Mouse (Mus musculus) thymus, postnatal 36 days (tissue): ENCODE data around the gene March2.
"Not testable (repeated sequence)": the region's sequence is repeated elsewhere in the genome, so short reads cannot be mapped to it uniquely, and the experiment has no call there.

Experiments
- DNase-seq, 2 experiments: peaks; one replicate each; pipeline ENCODE4 v3.0.0; 2022; ENCODE audit warnings: mixed read lengths in 2 of 2

The March2 gene

DNA sequence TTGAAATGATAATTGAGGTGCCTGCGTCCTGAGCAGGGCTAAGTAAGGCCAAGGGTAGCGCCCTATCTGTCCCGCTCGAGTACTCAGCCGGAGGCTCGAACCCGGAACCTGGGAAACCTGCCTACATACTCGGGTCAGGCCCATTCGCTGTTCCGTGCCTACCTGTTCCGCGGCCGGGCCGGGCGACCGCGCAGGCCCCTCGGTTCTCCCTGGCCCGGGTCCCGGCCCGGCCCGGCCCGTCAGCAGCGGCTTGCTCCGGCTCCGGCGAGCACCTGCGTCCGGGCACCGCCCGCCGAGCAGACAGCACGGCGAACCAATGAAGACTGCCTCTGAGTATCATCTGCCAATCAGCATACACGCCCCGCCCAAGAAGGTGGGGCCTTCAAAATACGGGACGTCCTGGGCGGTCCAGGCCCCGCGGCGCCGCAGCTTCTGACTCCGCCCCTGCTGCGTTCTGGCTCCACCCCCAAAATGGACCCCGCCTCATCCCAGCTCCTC, at the start of gene March2:
Gene March2, minus strand, starts transcription at position 287 of the 498 bp plus-strand sequence.
- peak; percentile 97 for DNase-seq

DNA sequence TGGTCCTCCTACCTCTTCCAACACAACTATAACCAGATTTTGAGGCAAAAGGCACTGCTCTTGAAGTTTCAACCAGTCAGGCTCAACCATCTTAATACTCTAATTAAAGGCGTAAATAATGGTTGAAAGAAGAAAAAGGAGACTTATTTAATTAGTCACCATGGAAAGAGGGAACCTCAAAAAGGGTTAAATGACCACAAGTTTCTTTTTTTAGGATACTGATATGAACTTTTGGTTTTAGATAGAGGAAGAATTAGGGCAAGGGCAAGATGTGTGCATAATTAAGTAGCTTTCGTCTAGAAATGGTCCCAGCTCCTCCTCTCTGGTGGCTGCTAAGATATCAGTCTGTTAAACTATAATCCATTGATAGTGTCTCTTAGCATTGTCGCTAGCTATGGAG, 47.9 kb upstream of the March2 start:
- DNase-seq, result no peak

DNA sequence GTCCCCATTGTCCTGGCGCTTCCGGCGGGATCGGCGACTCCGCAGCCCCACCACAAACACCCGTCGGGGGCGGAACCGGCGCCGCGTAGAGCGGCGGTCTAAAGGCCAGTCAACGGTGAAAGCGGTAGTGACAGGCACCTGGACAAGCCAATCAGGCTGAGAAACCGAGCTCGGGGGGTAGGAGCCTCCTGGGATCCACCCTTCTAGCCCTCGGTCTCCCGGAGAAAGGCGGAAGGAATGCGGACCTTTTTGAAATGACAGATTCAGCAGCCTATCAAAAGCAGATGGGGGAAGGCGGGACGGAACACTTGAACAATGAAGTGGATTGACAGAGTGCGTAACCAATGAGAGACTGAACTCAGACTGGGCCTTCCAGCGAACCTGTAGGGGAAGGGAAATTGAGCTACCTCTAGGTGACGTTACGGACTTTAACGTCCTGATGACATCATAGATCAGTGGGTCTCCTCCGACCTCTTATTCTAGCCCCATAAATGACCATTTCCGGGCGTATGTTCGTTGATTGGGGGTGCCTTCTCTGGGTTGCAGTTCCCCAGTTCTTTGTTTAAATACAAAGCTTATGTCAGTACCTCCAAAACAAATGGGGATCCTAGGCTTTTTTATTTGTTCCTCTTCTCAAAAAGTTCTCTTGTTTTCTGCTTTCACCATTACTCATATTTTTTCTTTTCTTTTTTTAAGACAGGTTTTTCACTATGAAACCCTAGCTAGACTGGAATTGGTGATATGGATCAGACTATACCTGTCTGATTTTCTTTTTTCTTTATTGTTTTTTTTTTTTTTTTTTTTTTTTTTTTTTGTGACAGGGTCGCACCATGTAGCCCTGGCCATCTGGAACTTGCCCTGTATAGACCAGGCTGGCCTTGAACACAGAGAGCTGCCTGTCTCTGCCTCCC, 42.0 kb upstream of the March2 start, which contains the start of gene Rab11b:
Gene Rab11b, minus strand, starts transcription at position 276 of the 911 bp plus-strand sequence.
- peak; percentile 99 to 100 for DNase-seq

DNA sequence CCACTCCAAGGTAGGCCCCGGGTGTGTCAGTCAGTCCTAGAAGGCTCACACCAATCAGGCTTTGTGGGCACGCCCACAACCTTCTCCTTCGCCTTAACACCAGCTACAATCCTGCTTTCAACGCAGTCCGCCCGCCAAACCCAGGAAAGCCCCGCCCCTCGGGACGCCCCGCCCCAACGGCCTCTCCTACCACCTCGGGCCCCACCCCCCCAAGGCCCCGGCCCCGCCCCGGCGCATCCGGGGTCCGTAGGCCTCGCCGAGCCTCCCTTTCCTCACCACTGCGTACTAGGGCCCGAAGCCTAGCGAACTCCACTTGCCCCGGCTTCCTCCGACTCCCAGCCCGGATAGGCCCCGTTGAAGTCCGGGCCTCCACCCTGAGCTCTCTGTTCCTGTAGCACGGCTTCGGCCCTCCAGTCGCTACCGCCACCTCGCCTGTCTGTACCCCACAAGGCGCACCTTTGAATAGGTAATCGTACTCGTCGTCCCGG, 41.3 kb upstream of the March2 start:
- peak; percentile 95 for DNase-seq

DNA sequence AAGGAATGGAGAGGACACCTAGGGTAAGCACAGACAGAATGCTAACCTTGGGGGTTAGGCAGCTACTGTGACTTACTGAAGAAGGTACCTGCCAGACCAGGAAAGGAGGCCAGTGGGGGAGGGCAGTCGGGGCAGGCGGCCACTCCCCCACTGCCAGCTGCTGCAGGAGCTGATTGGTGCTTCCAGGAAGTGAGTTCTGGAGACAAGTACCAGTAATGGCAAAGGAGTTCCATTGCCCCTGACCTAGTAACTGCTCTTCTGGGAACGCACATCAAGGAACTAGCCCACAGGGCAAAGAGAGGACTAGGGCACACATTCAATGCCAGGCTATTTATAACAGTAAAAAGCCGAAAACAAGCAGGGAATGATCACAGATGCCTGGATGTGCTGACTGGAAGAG, 38.8 kb upstream of the March2 start:
- no peak for DNase-seq

DNA sequence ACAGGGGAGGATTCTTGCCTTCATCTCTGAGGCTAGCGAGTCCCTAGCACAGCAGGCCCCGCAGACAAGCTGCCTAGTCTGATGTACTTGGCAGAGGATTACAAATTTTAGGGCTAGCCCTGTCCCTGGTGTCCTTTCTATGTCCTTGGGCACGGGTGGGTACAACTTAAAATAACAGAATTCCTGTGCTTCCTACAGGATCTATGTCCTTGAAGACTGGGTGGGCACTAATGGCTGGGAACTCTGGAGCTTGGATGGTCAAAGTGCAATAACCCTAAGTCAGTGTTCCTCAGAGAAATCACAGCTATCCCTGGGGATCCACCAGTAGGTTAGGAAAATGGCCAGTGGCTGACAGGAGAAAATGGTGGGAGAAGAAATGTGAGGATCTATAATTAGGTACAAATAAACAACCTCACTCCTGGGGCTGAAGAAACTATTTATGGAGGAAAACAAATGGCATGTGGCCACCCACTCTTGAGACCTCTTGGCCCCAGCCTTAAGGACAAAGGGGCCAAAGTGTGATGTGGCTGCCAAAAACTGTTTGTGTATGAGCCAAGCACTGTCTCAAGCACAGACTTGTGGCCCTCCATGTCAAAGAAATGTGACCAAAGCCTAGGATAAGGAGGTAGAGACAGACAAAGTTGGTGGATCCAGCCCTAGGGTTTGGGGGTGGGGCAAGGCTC, 37.8 kb upstream of the March2 start:
- no peak for DNase-seq

DNA sequence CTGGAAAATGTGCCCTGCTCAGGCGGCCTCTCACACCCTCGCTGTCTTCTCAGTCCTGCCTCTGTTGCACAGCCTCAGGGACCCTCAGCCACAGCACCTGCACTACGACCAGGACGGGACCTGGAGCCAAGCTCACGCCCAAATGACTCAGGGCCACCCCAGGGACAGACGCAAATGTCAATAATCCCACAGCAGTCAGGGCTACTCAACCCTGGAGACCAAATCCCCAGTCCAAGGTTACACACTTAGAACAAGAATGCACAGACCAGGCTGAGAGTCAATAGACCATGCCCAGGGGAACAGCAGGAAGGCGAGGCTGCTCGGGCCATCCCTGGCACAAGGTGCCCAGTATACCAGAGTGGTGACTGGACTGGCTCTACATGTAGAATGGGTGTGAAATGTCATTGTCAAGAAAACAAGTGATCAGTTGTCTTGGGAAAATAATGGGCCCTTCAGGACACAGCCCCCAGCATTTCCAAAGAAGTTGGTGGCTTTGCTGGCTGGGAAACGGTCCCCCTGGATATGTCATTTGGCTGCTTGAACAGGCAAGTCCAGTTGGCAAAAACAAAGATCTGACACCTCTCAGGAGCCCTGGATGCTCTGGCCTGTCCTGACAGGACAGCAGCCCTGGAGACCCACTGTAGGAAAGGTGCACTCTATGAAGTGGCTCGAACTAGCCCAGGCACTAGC, 37.1 kb upstream of the March2 start:
- DNase-seq, result no peak

DNA sequence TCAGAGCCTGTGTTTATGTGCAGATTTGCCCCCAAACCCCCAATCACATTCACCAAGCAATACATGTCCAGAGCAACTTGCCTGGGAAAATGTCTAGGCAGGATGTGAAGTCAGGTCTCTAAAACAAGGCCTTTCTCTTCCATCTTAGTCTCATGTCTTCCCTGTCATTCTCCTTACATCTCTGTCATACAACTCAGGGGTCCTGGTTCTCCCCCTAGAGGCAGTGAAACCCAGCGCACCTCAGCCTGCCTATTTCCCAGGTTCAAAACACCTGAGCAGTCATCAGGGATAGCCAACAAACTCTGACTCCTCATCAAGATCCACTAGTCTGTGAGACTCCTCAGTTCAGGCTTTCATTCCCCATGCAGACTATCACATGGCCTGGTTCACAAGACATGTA, 36.2 kb upstream of the March2 start:
- DNase-seq, result peak in 1 of 2 experiments; percentile 19

DNA sequence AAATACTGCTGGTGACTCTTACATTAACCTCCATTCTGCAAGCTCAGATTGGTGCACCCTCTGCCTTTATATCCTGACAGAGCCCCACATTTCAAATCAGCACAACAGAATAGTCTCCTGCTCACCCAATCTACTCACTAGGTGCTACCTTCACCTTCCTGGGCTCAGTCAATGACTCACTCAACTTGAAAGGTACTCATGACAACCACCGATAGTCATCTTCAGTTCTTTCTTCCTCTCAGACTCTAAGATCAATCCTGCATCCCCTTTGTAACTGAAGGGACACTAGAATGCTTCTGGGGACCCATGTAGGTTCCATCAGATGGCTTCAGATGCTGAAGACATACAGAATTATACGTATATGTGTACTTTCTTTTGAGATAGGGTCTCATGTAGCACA, 33.8 kb upstream of the March2 start:
- no peak for DNase-seq

DNA sequence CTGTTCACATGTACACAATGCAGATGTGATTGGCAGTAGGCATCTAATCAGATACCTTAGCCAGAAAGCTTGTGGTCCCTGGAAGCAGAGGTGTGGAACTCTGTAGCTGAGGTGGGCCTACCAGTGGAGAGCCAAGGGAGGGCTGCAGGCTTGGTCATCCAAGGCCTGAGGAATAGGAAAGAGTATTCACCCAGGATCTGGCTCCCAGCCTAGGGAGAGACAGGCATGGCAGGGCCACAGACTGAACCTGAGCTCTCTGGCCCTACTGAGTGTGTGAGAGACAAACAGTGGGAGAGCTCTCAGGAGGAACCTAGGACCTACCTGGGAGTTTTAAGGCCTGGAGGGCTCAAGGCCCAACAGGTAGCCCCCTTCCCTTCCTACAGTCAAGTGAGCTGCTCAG, 32.7 kb upstream of the March2 start:
- no peak for DNase-seq

DNA sequence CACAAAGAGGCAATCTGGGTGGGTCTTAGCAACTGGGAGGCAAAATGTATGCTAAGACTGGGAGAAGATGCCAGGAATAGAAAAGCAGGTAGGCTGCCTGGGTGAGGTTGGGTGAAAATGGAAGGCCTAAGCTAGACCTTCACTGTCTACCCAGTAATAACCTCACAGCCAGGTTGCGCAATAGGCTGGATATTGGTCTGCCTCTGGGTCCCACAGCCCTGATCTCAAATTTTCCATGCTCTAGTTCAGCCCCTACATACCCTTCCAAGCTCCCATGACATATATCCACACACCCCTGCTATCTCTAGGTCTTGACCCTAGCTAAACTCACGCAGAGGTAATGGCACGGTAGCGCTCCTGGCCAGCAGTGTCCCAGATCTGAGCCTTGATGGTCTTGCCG, 31.0 kb upstream of the March2 start:
- no peak for DNase-seq

DNA sequence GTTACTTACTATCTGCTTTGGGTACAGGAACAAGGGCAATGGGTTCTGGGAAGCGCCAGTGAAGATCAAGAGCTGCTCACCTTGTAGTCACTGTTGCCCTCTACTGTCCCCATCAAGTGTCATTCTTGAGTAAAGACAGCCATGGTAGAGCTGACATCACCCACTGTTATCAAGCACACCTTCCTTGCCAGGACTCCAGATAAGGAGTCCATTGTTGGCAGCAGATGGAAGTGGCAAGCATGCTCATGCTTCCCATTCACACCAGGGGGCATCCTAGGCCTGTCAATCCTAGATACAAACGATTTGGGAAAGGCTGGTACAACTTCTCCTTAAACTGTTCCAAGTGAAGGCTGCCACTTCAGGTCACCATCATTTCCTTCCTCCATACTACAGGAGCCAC, 27.5 kb upstream of the March2 start:
- no peak for DNase-seq

DNA sequence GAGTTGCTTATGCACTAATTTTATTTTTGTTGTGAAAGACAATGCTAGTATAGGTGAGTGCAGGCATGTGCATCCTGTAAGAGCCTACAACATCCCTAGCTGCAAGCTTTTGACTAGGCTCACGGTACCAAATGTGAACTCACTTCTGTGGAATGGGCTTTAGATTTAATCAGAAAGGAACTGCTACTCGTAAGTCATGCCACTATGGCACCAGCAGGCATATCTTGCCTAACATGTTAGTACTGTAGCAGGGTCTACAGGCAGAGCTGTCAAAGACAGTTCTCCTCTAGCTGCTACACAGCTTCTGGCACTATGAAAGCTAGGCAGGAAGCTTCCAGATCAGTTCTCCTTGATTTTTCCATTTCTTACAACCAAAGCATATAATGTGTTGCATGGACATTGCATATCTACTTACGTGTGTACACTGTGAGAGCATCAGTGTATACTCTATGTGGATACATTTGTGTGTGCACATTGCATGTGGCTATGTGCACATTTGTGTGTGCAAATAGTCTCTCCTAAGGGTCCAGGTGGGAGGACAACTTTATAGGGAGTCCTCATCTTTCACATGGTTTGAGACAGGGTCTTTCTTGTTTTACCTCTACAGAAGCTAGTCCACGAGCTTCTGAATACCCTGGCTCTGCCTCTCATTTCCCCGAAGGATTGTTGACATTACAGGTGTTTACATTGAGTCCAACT, 26.4 kb upstream of the March2 start:
- no peak for DNase-seq

DNA sequence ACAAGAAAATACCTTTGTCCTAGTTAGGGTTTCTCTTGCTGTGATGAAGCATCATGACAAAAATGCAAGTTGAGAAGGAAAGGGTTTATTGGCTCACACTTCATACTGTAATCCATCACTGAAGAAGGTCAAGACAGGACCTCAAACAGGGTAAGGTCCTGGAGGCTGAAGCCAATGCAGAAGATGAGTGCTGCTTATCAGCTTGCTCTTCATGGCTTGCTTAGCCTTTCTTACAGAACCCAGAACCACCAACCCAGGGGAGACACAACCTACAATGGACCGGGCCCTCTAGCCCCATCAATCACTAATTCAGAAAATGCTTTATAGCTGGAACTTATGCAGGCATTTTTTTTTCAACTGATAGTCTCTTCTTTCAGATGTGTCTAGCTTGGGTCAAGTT, 23.9 kb upstream of the March2 start:
- no peak for DNase-seq

DNA sequence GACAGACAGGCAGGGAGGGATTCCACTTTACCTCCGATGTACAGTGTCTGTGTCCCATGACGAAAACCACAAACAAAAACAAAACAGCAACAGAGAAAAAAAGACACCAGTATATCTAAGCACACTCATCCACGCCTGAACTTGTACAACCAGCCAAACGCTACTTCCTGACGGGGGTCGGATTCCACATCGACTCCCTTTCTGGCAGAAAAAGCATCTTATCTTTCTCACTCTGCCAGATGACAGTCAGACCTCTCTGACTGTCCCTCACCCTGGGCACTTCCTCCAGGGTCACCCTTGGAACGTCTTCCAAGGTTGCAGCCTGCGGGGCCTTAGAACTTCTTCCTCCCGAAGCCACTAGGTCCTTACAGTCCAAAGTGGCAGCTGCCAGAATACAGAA, 15.1 kb upstream of the March2 start:
- DNase-seq, result not testable (repeated sequence)

DNA sequence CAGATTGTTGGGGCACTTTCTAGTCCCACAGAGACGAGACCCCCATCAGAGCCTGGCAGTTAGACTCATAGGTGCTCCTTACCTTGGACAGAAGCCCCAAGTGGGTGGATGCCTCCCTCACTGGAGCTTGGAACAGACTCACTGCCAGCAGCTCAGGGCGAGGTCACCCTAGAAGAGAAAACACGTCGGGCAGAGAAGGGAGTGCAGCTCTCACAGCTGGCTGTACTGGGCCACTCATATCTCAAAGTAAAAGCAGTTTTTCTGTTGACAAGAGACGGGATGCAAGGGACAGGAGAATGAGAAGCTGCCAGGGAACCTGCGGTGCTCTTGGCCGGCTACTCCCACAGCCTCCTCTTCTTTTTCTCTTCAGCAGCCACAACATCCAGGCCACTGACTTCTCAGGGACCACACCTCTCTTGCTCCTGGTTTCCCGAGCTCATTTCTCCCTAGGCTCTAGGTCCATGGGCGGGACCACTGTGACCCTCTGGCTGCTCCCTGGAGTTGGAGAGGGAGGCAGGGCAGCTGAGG, 14.2 kb upstream of the March2 start:
- not testable (repeated sequence) for DNase-seq

DNA sequence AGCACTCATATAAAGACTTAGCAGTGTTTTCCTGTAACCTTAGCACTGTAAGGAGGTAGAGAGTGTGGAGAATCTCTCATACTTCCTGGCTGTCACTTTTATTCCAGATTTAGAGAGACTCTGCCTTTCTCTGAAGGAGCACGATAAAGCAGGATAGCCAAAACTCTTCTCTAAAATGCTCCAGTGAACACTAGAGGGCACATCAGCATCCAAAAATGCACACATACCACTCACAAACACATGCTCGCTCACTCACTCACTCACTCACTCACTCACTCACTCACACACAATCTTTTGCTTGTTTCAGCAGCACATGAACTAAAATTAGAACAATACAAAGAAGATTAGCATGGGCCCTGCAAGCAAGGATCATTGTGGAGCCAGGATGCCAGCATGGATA, 10.7 kb upstream of the March2 start:
- DNase-seq, result no peak

DNA sequence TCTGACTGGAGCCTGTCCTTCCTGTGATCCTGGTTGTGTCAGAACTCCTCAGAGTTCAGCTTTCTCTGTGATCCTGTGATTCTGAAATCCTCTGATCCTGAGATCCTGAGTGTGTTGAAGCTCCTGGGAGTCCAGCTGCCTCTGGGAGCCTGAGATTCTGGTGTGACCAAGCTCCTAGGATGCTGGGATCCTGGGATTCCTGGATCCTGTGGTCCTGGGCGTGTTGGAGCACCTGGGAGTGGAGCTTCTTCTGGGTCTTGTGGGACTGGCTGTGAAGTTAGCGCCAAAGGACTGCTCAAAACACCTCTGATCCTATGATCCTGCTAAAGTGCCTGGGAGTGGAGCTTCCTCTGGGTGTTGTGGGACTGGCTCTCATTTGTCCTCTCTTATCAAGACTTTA, 9.9 kb upstream of the March2 start:
- no peak for DNase-seq

DNA sequence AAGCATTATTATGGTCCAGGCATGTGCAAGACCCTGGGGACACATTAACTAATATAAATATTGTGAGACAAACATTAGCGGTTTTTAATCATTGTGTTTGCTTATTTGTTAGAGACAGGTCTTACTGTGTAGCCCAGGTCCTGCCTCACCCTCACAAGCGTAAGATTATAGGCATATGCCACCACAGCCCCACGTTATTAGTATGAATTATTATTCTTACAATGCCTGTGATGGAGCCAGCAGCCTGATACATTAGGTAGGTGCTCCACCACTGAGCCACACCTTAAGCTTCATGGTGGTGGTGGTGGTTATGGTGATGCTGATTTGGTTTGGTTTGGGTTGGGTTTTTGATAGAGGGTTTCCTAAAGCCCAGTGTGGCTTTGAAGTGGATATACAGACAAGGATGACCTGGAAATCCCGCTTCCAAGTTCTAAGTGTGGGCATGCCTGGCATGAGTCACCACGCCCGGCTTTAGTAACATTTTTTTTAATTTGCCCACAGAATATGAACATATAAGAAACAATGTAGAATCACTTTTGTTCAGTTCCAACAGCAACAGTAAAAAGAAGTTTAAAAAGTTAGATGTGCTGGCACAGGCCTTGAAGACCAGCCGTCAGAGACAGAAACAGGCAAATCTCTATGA, 1.4 kb upstream of the March2 start:
- no peak for DNase-seq

DNA sequence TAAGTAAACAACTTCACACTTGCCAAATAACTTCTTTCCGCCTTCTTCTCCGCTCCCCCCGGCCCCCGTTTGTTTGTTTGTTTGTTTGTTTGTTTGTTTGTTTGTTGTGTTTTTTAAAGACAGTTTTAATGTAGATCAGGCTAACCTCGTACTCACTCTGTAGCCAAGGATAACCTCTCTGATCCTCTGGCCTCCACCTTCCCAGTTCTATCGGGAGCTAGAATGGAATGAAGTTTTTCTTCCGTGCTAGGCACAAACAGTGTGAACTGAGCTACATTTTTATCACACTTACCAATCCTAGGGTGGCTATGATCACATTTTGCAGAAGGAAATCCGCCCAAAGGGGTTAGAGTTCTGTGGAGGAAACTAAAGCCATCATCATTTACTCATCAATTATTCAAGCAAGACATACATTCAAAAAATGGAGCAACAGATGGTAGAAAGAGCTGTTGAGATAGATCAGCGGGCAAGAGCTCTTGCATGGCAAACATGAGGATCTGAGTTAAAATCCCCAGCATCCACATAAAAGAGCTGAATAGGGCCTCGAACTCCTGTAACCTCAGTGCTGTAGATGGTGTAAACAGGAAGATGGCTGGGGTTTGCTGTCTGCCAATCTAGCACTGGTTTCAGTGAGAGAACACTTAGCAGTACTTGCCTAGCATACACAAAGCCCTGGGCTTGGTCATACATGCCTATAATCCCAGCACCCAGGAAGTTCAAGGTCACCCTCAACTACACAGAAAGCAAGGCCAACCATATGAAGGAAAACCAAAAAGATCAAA, 665 bp upstream of the March2 start:
- no peak for DNase-seq

DNA sequence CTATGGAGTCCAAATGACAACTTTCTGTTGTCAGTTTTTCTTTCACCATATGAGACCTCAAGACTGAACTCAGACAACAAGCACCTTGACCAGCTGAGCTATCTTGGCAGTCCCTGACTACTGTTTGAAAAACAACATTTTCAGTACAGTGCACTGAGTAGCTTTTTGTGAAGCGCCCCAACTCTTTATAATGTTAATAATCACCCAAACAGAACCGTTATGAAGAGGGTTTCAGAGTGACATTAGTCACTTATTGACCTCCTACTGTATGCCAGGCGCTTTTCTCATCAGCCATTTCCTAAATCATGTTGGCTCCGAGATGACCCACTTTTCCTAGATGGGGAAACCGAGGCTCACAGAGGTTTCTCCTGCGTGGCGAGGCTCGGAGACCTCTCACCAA, 488 bp downstream of the March2 start:
- DNase-seq, result no peak
